Mouse (Mus musculus) lung, adult 2 months (tissue): ENCODE results near the gene Dhx58. TPM values are rescaled to one million over a fixed set of nuclear protein-coding genes. Genes with fewer than 3 reads are reported as not detected.

ENCODE experiments used
- DNase-seq: peaks from one replicate; pipeline ENCODE4 v3.0.0; 2022
- H3K4me1 ChIP-seq: fragments of 200-500 bp; 2 replicates; pipeline ENCODE4 v1.6.1; 2011; ENCODE audit warnings: low read length; ENCODE audit not compliant: control insufficient read depth, insufficient read depth
- H3K4me3 ChIP-seq: fragments of 200-500 bp; replicated peaks from 2 replicates; pipeline ENCODE3; 2011; ENCODE audit warnings: low read depth, mild to moderate bottlenecking, control low read depth, low read length; ENCODE audit errors: extremely low read depth
- CTCF ChIP-seq: fragments of 200-500 bp; IDR thresholded peaks from 2 replicates; pipeline ENCODE4 v1.5.1; 2011; ENCODE audit warnings: mild to moderate bottlenecking, low read length, control low read depth; ENCODE audit not compliant: insufficient read depth
- POLR2A ChIP-seq: fragments of 200-500 bp; IDR thresholded peaks from 2 replicates; pipeline ENCODE4 v1.6.1; 2011; ENCODE audit warnings: low read depth, mild to moderate bottlenecking, control low read depth, low read length, borderline replicate concordance; ENCODE audit errors: extremely low read depth
- WGBS: fragments of 180-500 bp; shearing (Covaris S2); methylation state at CpG from one replicate; pipeline ENCODE4 v1.1.7; 2018; 5-methylcytosine and 5-hydroxymethylcytosine counted together
- polyA plus RNA-seq: library from polyadenylated mRNA; depleted of rRNA; stranded (reverse); fragments of >200 nt; gene quantifications from 2 replicates; pipeline ENCODE4 v1.2.3, GENCODE M21; 2012

Gene Dhx58
- polyA plus RNA-seq, 1 experiment, result 9.8 TPM

- peak; percentile 30 for DNase-seq
- peaks cover 41% of the 10 kb centered on the region for H3K4me1 ChIP-seq
- 17% methylated on average over 5 of the region's 5 CpGs for WGBS
- no peak overlapping the region for H3K4me3 ChIP-seq
- TF ChIP-seq CTCF, result no peak
- TF ChIP-seq POLR2A, result peak; percentile 44; the same call in 1 of the 2 replicates
Observed at GRCm38 (mm10) chr11:100724919-100725512, 20.9 kb upstream of the Dhx58 start.

GRCm38 (mm10) chr11:100722493-100723028, 18.5 kb upstream of the Dhx58 start:
- Histone ChIP-seq H3K4me3 (no peak overlapping the region), H3K4me1 (peaks cover 44% of the 10 kb centered on the region)
- no peak for DNase-seq
- WGBS, result 29% methylated on average over 2 of the region's 2 CpGs
- no peak for TF ChIP-seq CTCF
- TF ChIP-seq POLR2A, result no peak

GRCm38 (mm10) chr11:100721776-100722492, 17.9 kb upstream of the Dhx58 start:
- peaks cover 40% of the 10 kb centered on the region for H3K4me1 ChIP-seq
- WGBS, result 29% methylated on average over 8 of the region's 8 CpGs
- TF ChIP-seq POLR2A (no peak), CTCF (no peak)
- no peak overlapping the region for H3K4me3 ChIP-seq
- no peak for DNase-seq

GRCm38 (mm10) chr11:100721254-100721653, 17.2 kb upstream of the Dhx58 start:
- no peak for TF ChIP-seq POLR2A
- no peak for TF ChIP-seq CTCF
- Histone ChIP-seq H3K4me1 (peaks cover 40% of the 10 kb centered on the region), H3K4me3 (no peak overlapping the region)
- no peak for DNase-seq
- WGBS, result 27% methylated on average over 4 of the region's 4 CpGs

- no peak for DNase-seq
- Histone ChIP-seq H3K4me3 (no peak overlapping the region), H3K4me1 (peaks cover 35% of the 10 kb centered on the region)
- TF ChIP-seq CTCF, result no peak
- TF ChIP-seq POLR2A, result no peak
- 26% methylated on average over 5 of the region's 5 CpGs for WGBS
Observed at GRCm38 (mm10) chr11:100720345-100720744, 16.3 kb upstream of the Dhx58 start.

GRCm38 (mm10) chr11:100719893-100720292, 15.8 kb upstream of the Dhx58 start:
- no peak for TF ChIP-seq CTCF
- no peak for TF ChIP-seq POLR2A
- no peak overlapping the region for H3K4me3 ChIP-seq
- WGBS, result 67% methylated on average over 11 of the region's 11 CpGs
- no peak for DNase-seq
- H3K4me1 ChIP-seq, result peaks cover 31% of the 10 kb centered on the region

GRCm38 (mm10) chr11:100719312-100719711, 15.2 kb upstream of the Dhx58 start:
- TF ChIP-seq POLR2A (no peak), CTCF (no peak)
- Histone ChIP-seq H3K4me3 (no peak overlapping the region), H3K4me1 (peaks cover 30% of the 10 kb centered on the region)
- 75% methylated on average over 3 of the region's 3 CpGs for WGBS
- DNase-seq, result no peak

GRCm38 (mm10) chr11:100718866-100719265, 14.8 kb upstream of the Dhx58 start:
- H3K4me1 ChIP-seq, result peaks cover 30% of the 10 kb centered on the region
- TF ChIP-seq CTCF (no peak), POLR2A (no peak)
- 82% methylated on average over 4 of the region's 4 CpGs for WGBS
- H3K4me3 ChIP-seq, result no peak overlapping the region
- DNase-seq, result no peak

GRCm38 (mm10) chr11:100718462-100718861, 14.4 kb upstream of the Dhx58 start:
- no peak overlapping the region for H3K4me3 ChIP-seq
- WGBS, result 94% methylated on average over 7 of the region's 7 CpGs
- TF ChIP-seq CTCF, result no peak
- no peak for TF ChIP-seq POLR2A
- no peak for DNase-seq
- peaks cover 30% of the 10 kb centered on the region for H3K4me1 ChIP-seq
